Mouse (Mus musculus): ENCODE results near the gene Psmc1. TPM values are rescaled to one million over a fixed set of nuclear protein-coding genes. Genes with fewer than 3 reads are reported as not detected.

The Psmc1 gene
- 108 and 118 TPM in 2 replicates for polyA plus RNA-seq (2012; rRNA removed)

GRCm38 (mm10) chr12:100109986-100110696 is at the start of gene Psmc1:
Gene Psmc1 (plus strand): TSS chr12:100110154.
- peak; percentile 64 for DNase-seq (ENCODE audit: low spot score)

- DNase-seq (ENCODE audit: low spot score), result no peak
These were observed 48.9 kb upstream of the Psmc1 start for GRCm38 (mm10) chr12:100061071-100061470.

- DNase-seq (ENCODE audit: low spot score), result no peak
These were observed 48.1 kb upstream of the Psmc1 start for GRCm38 (mm10) chr12:100061826-100062225.

GRCm38 (mm10) chr12:100062584-100062983 is 47.4 kb upstream of the Psmc1 start:
- DNase-seq (ENCODE audit: low spot score), result no peak

GRCm38 (mm10) chr12:100065109-100065508 is 44.8 kb upstream of the Psmc1 start:
- no peak for DNase-seq (ENCODE audit: low spot score)

- DNase-seq (ENCODE audit: low spot score), result no peak
These were observed 42.5 kb upstream of the Psmc1 start for GRCm38 (mm10) chr12:100067477-100067876.

- no peak for DNase-seq (ENCODE audit: low spot score)
These were observed 36.7 kb upstream of the Psmc1 start for GRCm38 (mm10) chr12:100073201-100073672.

- DNase-seq (ENCODE audit: low spot score), result no peak
These were observed 34.2 kb upstream of the Psmc1 start for GRCm38 (mm10) chr12:100075715-100076114.

- DNase-seq (ENCODE audit: low spot score), result no peak
These were observed 30.2 kb upstream of the Psmc1 start for GRCm38 (mm10) chr12:100079636-100080286.

- no peak for DNase-seq (ENCODE audit: low spot score)
These were observed 21.9 kb upstream of the Psmc1 start for GRCm38 (mm10) chr12:100088026-100088425.

GRCm38 (mm10) chr12:100089265-100089664 is 20.7 kb upstream of the Psmc1 start:
- DNase-seq (ENCODE audit: low spot score), result no peak

- DNase-seq (ENCODE audit: low spot score), result no peak
These were observed 19.2 kb upstream of the Psmc1 start for GRCm38 (mm10) chr12:100090750-100091149.

- no peak for DNase-seq (ENCODE audit: low spot score)
These were observed 16.9 kb upstream of the Psmc1 start for GRCm38 (mm10) chr12:100093046-100093445.

- no peak for DNase-seq (ENCODE audit: low spot score)
These were observed 9.8 kb upstream of the Psmc1 start for GRCm38 (mm10) chr12:100099971-100100706.

GRCm38 (mm10) chr12:100100707-100101030 is 9.3 kb upstream of the Psmc1 start:
- DNase-seq (ENCODE audit: low spot score), result no peak

GRCm38 (mm10) chr12:100101651-100102050 is 8.3 kb upstream of the Psmc1 start:
- no peak for DNase-seq (ENCODE audit: low spot score)

GRCm38 (mm10) chr12:100104530-100104929 is 5.4 kb upstream of the Psmc1 start:
- no peak for DNase-seq (ENCODE audit: low spot score)

GRCm38 (mm10) chr12:100106275-100106895 is 3.6 kb upstream of the Psmc1 start:
- no peak for DNase-seq (ENCODE audit: low spot score)

- no peak for DNase-seq (ENCODE audit: low spot score)
These were observed 2.5 kb upstream of the Psmc1 start for GRCm38 (mm10) chr12:100107436-100107835.

GRCm38 (mm10) chr12:100115982-100116381 is 6.0 kb downstream of the Psmc1 start:
- no peak for DNase-seq (ENCODE audit: low spot score)

GRCm38 (mm10) chr12:100122921-100123381 is 13.0 kb downstream of the Psmc1 start:
- DNase-seq (ENCODE audit: low spot score), result no peak

- DNase-seq (ENCODE audit: low spot score), result no peak
These were observed 13.5 kb downstream of the Psmc1 start for GRCm38 (mm10) chr12:100123476-100123875.

Data from urinary bladder, adult 2 months (tissue).